Mouse (Mus musculus) thymus, adult 2 months (tissue): ENCODE data around the gene 1700010I14Rik.

Experiments
- CTCF ChIP-seq: fragments of 200-500 bp; IDR thresholded peaks from 2 replicates; pipeline ENCODE4 v1.5.1; 2012; ENCODE audit warnings: mild to moderate bottlenecking, control low read depth, low read length, moderate library complexity, borderline replicate concordance; ENCODE audit not compliant: control insufficient read depth, poor library complexity, insufficient read depth; ENCODE audit errors: extremely low read depth
- POLR2A ChIP-seq: fragments of 200-500 bp; IDR thresholded peaks from 2 replicates; pipeline ENCODE4 v1.6.1; 2012; ENCODE audit warnings: mild to moderate bottlenecking, low read length, control low read depth, moderate library complexity; ENCODE audit not compliant: control insufficient read depth, poor library complexity, insufficient read depth; ENCODE audit errors: extremely low read depth

- no peak for TF ChIP-seq CTCF
- no peak for TF ChIP-seq POLR2A
Observed at GRCm38 (mm10) chr17:8974423-8974822, 13.7 kb upstream of the 1700010I14Rik start.
